Mouse (Mus musculus): Measurements from ENCODE around the gene Sfxn1. TPM values are rescaled to one million over a fixed set of nuclear protein-coding genes. Genes with fewer than 3 reads are reported as not detected.

Sfxn1 gene
- 13.3 and 18.3 TPM in 2 replicates for total RNA-seq (2017)

DNA sequence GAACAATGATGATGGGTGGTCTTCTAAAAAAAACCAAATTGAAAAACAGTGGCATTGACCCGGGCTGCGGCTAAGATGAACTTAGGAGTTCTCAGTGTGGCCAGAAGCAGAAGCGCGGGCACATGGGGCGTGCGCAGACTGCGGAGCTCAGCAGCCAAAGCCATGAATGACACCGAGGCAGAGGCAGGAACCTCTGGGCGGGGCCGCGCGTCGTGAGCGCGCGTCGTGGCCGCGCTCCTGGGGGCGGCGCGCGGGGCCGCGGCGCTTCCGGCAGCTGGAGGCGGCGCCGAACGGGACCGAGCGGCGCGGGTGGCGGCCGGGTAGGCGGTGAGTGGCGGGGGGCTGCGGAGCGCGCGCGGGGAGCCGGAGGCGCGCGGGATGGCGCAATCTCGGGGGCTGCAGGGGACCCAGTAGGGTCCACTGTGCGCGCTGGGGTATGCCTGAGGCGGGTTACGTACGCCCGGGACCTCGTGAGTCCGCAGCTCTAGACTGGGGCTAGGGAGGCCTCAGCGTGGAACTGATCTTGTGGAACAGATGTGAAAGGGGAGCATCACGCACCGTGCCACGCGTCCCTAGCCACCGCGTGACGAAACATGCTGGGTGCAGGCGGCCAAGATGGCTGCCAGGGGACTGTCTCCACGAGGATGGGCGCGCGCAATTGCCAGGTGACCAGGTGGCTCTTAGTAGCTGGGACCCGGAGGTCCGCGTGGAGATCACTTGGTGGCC lies at the start of gene Sfxn1:
TSS of gene Sfxn1 (plus strand) at position 264 of the 726 bp plus-strand sequence.
- peak; percentile 75 for ATAC-seq (ENCODE audit: extremely low read depth, insufficient number of reproducible peaks, low FRiP score, poor library complexity, severe bottlenecking)

DNA sequence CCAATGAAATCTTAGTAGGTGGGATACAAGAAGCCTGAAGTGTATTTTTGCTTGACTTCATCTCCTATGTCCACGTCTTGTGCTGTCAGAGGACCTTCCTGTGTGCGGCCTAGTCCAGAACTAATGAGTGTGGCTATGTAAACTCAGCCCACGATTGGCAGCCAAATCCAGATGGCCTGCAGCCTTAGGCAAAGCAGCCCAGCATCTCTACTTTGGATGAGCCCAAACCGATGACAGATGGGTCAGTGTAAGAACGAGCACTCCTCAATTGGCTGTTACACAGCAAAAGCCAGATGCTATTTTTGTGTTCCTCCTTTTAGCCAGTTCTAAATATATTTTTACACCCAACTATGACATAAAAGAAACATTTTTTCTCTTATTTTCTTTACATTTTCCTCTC lies 48.4 kb upstream of the Sfxn1 start:
- no peak for ATAC-seq (ENCODE audit: extremely low read depth, insufficient number of reproducible peaks, low FRiP score, poor library complexity, severe bottlenecking)

DNA sequence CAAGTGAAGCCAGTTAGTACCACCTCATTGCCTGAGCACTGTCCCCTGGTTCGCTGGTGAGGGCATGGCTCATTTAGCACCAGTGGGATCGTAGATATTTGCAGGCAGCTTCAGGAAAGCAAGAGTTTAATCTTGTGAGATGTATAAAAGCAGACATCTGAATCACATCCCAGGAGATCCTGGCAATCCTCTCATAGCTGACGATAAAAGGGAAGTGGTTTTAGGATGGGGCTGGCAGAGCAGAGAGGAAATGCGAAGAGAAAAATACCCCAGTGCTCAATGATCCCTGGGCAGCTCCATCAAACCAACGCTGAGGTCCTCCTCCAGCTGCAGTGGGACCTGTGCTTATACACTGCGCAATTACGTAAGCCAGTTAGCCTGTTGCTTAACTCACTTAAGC lies 44.6 kb upstream of the Sfxn1 start:
- no peak for ATAC-seq (ENCODE audit: extremely low read depth, insufficient number of reproducible peaks, low FRiP score, poor library complexity, severe bottlenecking)

DNA sequence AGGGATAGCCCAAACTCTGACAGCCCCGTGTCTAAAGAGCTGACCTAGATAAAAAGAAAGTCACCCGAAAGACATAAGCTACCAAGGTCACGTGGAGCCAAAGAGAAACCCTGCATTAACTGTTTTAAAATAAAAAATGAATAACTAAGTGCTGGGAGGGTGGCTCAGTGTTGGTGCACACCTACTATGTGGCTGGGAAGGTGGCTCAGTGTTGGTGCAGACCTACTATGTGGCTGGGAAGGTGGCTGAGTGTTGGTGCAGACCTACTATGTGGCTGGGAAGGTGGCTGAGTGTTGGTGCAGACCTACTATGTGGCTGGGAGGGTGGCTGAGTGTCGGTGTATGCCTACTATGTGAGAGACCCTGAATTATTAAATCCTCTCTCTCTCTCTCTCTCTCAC lies 38.0 kb upstream of the Sfxn1 start:
- no peak for ATAC-seq (ENCODE audit: extremely low read depth, insufficient number of reproducible peaks, low FRiP score, poor library complexity, severe bottlenecking)

DNA sequence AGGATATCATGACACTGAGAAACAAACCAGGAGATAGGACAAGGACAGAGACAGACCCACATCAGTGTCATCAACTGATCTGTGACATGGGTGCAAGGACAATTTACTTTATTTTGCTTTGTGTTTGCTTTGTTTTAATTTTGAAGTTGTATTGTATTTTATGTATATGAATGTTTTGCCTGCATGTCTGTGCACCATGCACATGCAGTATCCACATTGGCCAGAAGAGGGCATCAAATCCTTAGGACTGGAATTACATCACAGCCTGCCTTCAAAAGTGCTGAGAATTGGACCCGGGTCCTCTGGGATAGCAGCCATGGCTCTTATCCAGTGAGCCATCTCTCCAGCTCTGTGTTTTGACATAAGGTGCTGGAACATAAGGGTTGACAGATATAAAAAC lies 36.1 kb upstream of the Sfxn1 start:
- ATAC-seq (ENCODE audit: extremely low read depth, insufficient number of reproducible peaks, low FRiP score, poor library complexity, severe bottlenecking), result no peak

DNA sequence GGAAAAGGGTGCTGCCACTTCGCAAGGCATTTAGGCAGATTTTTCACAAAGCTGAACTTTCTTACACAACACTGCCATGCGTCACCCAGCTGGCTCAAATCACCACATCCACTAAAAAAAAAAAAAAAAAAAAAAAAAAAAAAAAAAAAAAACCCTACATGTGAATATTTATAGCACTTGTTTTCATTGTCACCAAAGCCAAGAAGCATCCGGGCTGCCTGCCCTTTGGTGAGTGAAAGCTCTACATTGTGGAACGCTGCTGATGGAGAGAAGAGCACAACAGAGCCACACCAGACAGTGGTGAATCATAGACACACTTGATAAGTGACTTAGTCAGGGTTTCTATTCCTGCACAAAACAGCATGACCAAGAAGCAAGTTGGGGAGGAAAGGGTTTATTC lies 33.7 kb upstream of the Sfxn1 start:
- no peak for ATAC-seq (ENCODE audit: extremely low read depth, insufficient number of reproducible peaks, low FRiP score, poor library complexity, severe bottlenecking)

DNA sequence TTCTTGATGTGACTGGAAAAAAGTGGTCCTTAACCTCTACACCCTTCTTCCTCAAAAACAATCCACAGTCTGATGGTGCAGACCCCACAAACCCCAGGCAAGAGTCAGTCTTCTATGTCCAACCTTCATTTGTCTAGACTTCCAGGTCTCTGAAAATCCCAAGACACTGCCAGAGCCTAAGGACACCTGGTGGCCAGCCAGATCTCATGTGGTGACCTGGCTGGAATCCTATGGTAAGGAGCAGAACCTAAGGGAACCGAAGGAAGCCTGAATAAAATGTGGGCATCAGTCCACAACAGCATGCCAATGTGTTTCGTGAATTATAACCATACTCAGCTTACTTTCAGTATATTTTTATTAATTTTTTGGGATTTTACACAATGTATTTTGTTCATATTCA lies 31.4 kb upstream of the Sfxn1 start:
- no peak for ATAC-seq (ENCODE audit: extremely low read depth, insufficient number of reproducible peaks, low FRiP score, poor library complexity, severe bottlenecking)

DNA sequence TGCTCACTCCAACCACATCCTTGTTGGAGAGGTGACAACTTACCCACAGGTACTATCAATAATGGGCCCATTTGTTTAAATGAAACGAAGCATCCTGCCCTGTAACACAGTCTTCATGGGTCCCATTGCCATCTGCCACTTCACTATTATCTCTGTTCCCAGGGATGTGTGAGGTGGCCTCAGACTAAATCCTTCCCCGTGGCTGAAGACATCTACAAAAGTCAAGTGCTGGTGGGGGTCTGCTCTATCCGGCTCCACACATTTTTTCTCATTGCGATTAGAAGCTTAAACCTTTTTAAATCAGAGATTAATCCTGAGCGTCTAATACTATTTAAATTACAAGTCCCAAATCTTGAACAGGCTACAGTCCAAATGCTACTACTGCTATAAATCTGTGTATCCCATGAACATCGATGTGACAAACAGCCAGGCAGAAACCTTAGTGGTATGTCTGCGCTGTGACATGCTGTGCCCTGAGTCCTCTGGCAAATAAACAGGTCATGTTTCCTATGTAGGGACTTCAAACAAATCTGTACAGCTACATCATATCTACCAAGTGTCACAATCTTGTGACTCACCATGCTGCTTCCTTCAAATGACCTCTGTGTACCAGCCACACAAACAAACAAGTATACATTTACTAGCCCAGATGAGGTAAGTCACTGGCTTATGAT lies 22.9 kb upstream of the Sfxn1 start:
- no peak for ATAC-seq (ENCODE audit: extremely low read depth, insufficient number of reproducible peaks, low FRiP score, poor library complexity, severe bottlenecking)

DNA sequence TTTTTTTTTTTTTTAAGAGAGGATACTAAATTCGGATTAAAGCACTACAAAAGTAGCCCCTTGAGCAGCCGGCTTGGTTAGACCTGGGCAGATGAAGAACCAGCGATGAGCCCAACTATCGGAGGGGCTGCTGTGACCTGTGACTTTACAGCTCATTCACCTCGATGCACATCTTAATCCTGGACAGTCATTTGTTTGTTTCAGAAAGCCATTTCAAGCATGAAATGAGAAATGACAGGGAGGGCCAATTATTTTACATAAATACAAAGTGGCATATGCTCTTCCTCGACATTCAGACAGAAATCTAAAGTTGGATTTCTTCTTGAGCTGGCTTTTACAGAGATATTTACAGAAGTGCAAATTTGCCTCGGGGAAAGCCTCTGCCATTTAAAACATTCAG lies 20.0 kb upstream of the Sfxn1 start:
- no peak for ATAC-seq (ENCODE audit: extremely low read depth, insufficient number of reproducible peaks, low FRiP score, poor library complexity, severe bottlenecking)

DNA sequence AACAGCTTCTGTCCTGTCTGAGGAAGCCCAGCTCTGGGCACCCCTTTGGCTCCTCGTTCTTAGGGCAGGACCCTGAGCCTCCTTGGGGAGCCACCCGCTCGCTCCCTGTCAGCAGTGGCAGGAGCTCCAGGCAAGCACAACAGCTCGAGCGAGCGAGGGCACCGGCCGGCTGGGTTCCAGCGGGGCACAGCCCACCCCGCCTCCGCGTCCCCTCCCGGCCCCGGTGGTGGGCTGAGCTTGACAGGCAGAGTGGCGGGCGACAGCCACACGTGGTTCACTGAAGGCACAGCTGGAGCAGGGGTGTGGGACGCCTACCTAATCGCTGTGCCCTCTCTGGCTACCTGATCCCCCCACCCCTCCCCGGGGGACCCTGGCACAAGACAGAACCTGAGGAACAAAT lies 16.7 kb upstream of the Sfxn1 start:
- no peak for ATAC-seq (ENCODE audit: extremely low read depth, insufficient number of reproducible peaks, low FRiP score, poor library complexity, severe bottlenecking)

DNA sequence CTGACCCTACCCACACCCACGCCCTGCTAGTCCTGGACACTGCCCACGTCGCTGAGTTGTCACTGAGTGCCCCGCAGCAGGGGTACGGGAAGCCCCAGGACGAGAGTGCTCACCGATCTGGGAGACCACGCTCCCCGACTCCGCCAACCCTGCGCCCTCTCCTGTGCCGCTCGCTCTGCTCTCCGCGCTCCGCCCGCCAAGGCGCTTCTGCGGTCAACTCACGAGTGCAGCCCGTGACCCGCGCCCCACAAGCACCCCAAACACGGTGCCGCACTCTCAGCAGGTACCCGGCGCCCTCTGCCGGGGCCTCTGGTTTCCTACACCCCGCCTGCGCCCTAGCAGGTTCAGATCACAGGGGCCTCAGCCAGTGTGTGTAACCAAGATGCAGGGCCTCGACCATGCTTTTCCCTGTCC lies 16.2 kb upstream of the Sfxn1 start, which contains the start of gene Drd1:
TSS of gene Drd1 (minus strand) at position 258 of the 414 bp plus-strand sequence.
- ATAC-seq (ENCODE audit: extremely low read depth, insufficient number of reproducible peaks, low FRiP score, poor library complexity, severe bottlenecking), result no peak

DNA sequence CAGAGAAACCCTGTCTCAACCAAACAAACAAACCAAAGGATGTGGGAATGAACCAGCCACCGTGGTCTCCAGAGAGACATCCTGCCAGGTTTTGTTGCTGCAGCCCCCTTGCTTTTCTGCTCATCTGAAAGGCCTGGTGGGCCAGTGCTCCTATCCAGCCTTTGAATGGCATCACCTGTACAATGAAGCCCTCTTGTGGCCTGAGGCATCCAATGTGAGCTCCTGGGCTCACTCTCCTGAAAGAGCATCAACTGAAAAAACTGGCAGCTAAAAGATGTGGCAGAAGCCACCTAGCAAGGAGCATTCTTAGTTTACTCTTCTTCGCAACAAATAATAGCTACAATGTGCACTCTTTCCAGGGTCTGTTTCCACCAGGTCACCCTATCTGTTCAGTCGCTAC lies 9.6 kb upstream of the Sfxn1 start:
- ATAC-seq (ENCODE audit: extremely low read depth, insufficient number of reproducible peaks, low FRiP score, poor library complexity, severe bottlenecking), result no peak

DNA sequence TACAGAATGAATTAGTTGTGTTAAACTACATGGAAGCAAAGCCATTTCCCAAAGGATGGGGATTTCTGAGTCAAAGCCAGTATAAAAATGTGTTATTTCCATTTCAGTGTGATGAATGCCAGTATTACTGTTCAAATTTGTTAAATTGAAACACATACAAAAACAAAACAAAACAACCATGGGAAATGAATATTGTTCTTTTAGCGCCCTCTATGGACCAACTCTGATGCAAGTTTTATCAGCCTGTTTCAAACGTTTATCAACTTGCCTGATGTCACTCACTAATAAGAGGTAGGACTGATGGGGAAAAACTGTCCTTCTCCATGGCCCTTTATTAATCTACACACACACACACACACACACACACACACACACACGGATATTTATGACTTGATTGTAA lies 8.4 kb upstream of the Sfxn1 start:
- ATAC-seq (ENCODE audit: extremely low read depth, insufficient number of reproducible peaks, low FRiP score, poor library complexity, severe bottlenecking), result no peak

DNA sequence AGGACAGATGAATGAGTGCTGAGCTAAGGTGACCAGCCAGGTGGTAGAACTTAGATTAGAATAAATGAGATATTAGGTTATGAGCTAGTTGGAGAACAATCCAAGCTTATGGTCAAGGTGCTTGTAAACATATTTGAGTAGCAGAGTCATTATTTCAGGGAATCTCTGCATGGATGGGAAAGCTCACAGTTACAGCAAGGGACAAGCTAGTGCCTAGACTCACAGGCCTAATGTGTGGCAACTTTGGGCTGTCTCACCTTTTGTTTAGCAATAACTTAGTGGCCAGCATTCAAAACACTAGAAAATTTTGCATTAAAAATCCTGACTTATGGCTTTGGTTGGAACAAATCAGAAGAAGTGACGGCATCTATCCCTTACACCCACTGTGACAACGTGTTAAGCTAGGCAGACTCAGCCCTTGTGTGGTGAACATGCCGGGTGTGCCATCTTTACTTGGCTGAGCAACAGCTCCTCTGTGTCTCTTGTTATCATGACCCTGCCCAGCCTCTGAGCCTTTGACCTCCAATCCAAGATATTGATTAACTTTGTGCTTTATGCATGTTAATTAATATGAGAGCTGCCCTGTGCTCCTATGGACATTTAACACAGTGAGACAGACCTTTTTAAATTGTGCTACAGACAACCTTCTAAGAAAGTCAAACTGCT lies 5.5 kb upstream of the Sfxn1 start:
- ATAC-seq (ENCODE audit: extremely low read depth, insufficient number of reproducible peaks, low FRiP score, poor library complexity, severe bottlenecking), result no peak

DNA sequence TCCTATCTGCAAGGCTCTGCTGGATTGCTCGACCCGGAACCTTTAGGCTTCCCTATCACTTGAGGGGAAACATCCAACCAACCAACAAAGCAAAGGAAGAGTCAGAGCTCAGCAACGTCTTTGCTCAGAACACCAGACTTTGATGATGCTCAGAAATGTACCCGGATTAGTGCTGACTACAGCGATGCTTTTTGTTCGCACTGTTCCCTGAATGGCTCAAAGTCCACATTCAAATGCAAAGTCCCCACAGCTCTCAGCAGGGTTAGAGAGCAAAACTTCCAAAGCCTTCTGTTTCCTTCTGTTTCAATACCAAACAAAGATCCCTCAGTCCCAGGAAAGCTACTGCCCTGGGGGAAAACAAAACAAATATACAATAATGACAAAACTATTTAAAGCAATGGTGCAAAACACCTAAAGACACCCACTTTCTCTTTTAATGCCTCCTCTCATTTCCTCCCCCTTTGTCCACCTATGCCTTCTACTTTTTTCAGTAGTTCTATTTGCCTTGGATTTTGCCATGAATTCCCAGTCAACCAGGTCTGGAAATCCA lies 4.0 kb upstream of the Sfxn1 start:
- ATAC-seq (ENCODE audit: extremely low read depth, insufficient number of reproducible peaks, low FRiP score, poor library complexity, severe bottlenecking), result no peak

DNA sequence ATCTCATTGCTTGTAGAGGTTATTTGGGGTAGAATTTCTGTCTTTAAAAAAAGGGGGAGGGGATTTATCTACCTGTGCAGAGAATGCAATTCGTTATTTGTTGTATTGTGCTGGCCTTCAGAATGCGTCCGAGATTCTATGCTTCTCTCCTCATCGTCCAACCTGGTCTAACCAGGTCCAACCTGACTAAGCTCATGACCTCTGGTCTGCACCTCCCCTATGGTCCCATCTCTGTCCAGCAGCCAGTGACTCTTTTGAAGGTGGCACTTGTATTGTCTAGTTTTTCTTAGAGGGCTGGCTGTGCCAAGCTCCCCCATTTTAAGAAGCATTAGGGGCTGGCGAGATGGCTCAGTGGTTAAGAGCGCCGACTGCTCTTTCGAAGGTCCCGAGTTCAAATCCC lies 658 bp upstream of the Sfxn1 start:
- no peak for ATAC-seq (ENCODE audit: extremely low read depth, insufficient number of reproducible peaks, low FRiP score, poor library complexity, severe bottlenecking)

DNA sequence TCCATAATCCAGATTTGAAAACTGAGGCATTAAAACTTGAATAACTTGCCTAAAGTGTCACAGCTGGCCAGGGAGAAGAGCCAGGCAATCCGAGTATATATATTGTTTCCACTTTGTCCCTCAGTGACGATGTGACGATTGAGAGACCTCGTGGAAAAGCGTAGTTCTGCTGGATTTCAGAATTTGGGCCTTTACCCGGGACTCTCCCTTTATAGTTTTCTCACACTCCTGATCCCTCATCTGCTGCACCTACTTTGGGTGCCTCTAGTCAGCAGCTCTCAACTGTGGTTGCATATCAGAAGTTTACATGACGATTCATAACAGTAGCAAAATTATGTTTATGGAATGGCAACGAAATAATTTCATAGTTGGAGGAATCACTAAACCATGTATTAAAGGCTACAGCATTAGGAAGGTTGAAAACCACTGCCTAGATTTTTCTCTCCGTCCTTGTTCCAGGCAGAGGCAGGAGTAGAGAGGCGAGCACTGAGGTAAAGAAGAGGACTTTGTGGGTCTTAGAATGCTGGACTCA lies 923 bp downstream of the Sfxn1 start:
- no peak for ATAC-seq (ENCODE audit: extremely low read depth, insufficient number of reproducible peaks, low FRiP score, poor library complexity, severe bottlenecking)

DNA sequence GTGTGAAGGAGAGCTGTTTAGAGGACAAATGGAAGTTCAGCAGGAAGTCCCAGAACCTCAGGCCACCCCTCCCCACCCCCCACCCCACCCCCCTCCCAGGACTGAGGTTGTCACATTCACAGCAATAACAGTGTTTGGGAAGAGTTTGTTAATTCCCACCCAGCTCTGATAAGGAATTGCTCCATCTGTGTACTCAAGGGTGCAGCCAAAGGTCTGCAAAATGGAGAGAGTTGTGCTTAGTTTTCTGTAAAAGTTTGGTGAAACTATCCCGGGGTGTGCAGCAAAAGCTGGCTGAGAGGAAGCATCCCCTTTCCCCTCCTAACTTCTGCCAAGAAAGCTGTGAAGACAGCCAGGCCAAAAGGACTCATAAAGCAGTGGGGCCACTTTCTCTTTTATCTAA lies 1.4 kb downstream of the Sfxn1 start:
- no peak for ATAC-seq (ENCODE audit: extremely low read depth, insufficient number of reproducible peaks, low FRiP score, poor library complexity, severe bottlenecking)

DNA sequence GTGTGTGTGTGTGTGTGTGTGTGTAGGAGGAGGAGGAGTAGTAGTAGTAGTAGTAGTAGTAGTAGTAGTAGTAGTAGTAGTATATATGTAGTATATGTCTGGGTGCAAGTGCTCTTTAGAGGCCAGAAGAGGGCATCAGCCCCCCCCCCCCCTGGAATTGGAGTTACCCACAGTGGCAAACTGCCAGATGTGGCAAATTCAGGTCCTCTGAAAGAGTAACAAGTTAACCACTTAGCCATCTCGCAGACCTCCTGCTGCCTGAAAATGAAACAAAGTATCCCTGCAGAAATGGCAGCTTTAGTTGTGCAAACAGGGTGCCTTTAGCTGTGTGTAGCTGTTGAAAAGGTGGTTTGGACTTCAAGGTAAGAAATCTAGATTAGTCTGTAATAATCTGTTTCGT lies 1.8 kb downstream of the Sfxn1 start:
- ATAC-seq (ENCODE audit: extremely low read depth, insufficient number of reproducible peaks, low FRiP score, poor library complexity, severe bottlenecking), result no peak

DNA sequence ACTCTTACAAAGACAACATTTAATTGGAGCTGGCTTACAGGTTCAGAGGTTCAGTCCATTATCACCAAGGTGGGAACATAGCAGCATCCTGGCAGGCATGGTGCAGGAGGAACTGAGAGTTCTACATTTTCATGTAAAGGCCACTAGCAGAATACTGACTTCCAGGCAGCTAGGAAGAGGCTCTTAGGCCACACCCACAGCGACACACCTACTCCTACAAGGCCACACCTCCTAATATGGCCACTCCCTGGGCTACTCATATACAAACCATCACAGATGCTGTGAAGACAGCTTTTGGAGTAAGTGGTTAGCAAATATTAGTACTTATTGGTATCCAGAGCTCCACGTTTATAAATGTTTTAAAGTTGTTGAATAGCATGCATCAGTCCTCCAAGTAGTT lies 3.7 kb downstream of the Sfxn1 start:
- ATAC-seq (ENCODE audit: extremely low read depth, insufficient number of reproducible peaks, low FRiP score, poor library complexity, severe bottlenecking), result no peak
